Mouse (Mus musculus) adrenal gland, postnatal 10 days (tissue): ENCODE measurements around the gene Mnd1. TPM values are rescaled to one million over a fixed set of nuclear protein-coding genes. Genes with fewer than 3 reads are reported as not detected.

Source experiments
- DNase-seq: peaks from one replicate; pipeline ENCODE4 v3.0.0; 2021; ENCODE audit warnings: mixed read lengths
- total RNA-seq, 2 experiments: library from RNA; stranded (reverse); gene quantifications; 2 replicates each; pipeline ENCODE4 v1.2.3; 2021

Mnd1 gene
- total RNA-seq, 2 experiments from 2014 or later, result 25.2 to 26.5 TPM

GRCm38 (mm10) chr3:84090982-84091381 is 64.6 kb downstream of the Mnd1 start:
- DNase-seq, result peak; percentile 58

DNA sequence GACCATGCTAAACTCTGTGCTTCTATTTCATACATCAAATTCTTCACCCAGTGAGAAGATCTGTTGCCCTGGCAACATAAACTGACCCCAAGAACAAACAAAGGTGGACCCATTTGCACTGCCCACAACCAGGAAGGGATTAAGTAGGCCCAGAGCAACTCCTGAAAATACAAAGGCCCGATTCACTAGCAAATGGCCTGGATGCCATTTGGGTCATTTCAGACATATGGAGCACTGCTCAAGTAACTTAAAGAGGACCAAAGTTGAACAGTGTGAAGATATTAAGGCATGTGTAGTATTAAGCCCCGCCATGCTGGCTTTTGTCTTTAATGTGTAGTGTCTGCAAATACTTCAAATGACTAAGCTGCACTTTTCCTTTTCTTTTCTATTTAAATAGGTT is 68.7 kb downstream of the Mnd1 start:
- DNase-seq, result no peak

DNA sequence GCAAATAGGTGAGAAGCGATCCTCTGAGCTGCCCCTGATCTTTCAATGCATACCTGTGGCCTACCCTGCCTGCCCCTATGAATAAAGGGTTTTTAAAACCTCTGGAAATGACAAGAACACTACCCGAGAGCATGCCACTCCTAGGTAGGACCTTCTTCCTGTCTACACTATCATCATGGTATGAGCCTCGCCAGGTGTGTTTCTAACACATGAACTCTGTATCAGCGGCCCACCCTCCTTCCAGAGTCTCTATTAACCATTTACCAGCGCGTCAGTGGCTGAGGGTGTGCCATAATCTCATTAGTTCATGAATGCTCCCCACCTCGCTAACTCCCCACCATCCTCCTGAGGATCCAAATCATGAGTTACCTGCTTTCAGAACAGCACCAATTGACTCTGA is 69.2 kb downstream of the Mnd1 start:
- no peak for DNase-seq

DNA sequence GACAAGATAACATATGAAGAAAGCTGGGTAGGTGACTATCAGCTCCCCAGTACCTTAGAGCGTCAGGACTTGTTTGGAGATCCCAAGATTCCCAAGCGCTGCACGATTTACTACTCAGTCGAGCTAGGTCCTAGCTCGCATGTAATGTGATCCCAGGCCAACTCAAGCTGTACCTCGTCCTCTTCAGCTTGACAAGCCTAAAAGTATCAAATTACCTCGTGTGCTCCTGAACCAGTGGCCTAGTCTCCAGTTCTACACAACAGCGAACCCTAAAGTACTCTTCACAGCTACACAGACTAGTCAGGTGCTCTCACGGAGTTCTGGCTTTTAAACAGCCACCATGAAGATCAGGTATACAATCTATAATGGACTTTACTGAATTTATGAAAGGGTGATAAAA is 70.2 kb downstream of the Mnd1 start:
- DNase-seq, result no peak

- no peak for DNase-seq
These were observed 74.3 kb downstream of the Mnd1 start for GRCm38 (mm10) chr3:84081208-84081722.

DNA sequence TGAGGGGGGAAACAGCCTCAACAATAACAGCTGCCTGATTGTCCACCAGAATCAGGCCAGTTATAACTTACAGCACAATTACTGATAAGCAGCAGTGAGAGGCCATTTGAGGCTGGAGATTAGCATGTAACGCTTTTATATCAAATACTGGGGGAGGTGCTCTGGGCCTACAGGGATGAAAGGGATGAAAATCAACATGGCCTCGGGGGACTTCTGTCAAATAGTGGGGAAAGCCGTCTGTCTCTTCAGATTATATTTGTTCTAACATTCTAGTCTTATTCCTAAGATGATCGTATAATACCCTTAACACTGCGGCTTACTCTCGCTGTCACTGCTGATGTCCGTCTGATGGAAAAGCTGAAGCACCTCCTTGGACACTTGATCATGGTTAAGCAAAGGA is 75.5 kb downstream of the Mnd1 start:
- DNase-seq, result no peak

DNA sequence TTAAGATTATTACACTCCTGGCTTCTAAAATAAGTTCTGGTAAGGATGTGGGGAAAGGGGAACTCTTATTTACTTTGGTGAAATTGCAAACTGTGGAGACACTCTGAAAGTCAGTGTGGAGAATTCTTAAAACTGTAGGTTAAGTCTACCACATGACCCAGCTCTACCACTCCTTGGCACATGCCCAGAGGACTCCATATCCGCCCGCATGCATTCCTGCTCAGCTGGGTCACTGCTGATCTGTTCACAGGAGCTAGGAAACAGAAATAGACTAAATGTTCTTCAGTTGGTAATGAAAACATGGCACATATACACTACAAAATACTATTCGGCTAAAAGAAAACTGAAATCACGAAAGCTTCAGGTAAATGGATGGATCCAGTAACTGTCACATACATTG is 78.1 kb downstream of the Mnd1 start:
- no peak for DNase-seq

DNA sequence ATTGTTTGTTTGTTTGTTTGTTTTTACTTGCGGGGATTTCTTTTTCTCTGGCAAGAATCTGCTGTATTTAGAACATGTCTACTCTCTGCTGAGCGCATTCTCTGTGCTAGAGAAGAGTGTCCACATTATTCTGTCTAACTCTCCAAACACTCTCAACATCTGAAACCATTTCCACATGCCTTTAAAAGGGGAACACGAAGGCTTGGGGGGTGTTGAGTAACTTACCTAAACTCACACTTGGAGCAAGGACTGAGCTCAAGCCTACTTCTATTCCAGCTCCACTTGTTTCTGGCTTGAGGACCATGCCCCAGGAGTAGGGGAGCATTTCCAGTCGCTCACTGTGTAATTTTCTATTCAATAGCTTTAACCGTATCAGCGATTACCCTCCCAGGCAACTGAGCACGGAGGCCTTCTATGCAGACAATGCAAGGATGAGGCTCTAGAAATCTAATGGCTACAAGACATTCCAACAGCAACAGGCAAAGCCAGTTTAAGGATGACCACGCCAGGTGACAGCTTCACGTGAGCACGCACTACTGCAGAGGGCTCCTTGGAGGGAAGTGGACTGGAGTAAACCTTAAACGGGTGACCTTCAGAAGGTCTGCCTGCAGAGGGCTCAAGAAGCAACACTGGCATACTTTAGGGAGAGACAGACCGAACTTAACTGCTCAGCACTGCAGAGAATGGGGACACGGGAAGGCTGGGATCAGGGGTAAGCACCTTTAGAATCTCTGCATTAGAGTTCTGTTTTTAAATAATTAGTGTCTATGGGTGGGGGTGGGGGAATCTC is 78.8 kb downstream of the Mnd1 start:
- no peak for DNase-seq

DNA sequence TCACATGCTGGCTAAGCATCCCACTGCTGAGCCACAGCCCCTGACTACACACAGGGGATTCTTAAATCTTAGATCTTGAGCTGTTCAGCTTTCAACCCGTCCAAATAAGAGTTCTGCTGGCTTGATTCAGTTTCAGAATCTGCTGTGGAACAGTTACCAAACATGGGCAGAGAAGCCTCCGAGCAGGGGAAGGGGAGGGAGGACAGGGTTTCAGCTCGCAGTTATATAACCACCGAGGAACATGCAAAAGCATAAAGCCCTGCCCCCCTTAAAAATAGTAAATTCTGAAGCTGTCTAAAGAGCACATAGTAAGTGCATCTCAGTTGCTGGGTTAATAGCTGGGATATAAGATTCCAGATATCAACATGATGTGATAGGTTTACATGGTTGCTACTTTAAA is 80.1 kb downstream of the Mnd1 start:
- DNase-seq, result no peak

DNA sequence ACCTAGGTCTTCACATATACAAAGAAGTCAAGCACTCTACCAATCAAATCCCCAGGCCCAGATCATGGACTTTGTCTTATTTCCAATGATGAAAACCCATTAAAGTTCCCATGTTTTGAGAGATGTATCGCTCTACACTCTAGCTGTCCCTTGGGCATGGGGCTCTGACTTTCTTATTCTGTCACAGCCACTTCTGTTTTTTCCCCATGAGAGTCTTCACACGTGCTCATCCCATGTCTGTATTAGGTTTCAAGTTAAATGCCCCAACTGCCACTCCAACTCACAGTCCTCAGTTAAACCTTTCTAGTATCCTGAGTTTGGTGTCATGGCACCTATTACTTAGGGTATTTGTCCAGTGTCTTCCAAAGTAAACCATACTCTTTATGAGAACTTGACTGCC is 80.8 kb downstream of the Mnd1 start:
- no peak for DNase-seq

DNA sequence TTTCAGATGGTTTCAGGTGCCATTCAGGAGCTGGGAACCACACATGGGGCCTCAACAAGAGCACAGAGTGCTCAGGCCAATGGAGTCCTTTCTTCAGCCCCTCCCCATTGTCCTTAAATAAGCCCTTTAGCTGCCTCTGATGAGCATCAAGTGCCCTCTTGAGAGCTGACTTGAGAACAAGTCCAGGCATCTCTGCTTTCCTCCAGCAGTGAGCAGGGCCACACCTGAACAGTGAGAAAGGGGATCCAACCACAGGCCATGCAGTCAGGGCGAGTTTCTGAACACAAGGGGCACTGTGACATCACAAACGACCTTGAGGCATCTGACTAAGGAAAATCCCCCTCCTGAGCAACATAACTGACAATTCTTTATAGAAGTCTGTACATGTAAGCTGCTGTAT is 83.9 kb downstream of the Mnd1 start:
- DNase-seq, result no peak

- no peak for DNase-seq
These were observed 84.8 kb downstream of the Mnd1 start for GRCm38 (mm10) chr3:84070811-84071210.

DNA sequence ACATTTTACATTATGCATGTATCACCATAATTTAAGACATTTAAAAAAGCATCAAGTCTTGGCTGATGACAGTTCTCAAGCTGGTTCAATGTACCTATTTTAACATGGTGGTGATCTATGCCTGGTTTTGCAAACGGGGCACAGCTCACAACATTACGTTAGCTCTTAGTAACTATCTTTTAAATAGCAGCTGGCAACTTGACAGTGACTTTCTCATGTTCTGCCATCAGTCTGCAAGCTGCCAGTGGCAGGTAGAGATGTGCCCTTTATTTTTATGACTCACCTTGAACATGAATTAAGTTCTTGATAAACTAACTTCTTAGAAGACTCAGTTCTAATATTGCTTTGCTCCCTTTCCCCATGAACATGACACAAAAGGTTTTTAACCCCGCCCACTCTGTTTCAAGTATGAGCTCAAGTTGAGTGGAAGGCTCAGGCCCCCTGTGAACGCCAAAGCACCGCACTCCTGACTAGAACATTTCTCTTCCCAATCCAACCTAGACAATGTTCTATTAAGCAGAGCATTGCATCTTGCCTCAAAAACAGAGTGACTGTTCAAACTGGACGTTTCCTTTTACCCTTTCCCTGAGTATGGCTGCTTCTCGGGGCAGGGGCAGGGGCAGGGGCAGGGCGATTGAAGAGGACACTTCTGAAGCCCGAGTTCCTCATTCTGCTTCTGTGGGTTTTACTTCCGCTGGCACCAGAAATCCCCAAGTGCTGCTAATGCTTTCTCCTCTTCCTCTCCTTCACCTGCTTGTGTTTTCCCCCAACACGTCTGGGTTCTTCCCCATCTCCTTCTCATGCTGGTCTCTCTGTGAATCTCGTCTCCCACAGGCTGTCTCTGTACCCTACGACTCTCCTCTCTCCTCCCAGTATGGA is 86.5 kb downstream of the Mnd1 start:
- no peak for DNase-seq

DNA sequence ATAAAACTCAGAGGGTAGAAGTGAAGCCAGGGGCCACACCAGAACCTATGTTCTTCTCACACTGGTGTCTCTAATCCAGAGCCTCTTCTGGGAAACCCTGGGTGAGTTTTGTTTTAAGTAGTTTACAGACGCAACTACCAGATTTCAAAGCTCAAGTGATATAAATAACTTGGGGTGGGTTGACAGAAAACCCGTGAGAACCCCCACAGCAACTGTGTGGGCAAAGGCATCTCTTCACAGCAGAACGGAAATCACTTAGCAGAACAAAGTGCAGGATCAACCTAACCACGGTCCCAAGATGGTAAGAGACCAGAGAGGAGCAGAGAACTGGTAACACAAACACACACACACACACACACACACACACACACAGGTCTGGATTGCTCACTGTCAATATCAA is 89.8 kb downstream of the Mnd1 start:
- DNase-seq, result no peak

- DNase-seq, result no peak
These were observed 92.1 kb downstream of the Mnd1 start for GRCm38 (mm10) chr3:84063369-84063914.

- DNase-seq, result peak; percentile 44
These were observed 93.8 kb downstream of the Mnd1 start for GRCm38 (mm10) chr3:84061523-84062453.

- DNase-seq, result no peak
These were observed 94.6 kb downstream of the Mnd1 start for GRCm38 (mm10) chr3:84060946-84061345.

GRCm38 (mm10) chr3:84060128-84060527 is 95.5 kb downstream of the Mnd1 start:
- no peak for DNase-seq

GRCm38 (mm10) chr3:84059676-84060075 is 95.9 kb downstream of the Mnd1 start:
- DNase-seq, result no peak

DNA sequence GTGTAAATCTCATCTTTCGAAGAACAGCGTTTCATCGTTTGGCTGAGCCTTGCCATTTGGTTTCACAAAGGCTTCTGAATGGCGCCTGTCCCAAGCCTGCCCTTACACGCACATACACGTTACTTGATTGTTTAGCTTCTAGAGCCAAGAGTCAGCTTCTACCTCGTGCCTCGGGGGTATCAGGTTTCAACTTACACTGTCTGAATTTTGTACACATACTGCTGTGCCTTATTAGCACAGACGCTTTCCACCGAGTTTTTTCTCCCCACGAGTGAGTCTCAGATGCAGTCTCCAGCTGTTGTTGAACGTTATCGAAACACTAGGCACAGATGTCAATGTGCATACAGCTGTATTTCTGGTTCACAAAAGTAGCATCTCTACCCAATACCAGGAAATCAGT is 96.3 kb downstream of the Mnd1 start:
- DNase-seq, result no peak

DNA sequence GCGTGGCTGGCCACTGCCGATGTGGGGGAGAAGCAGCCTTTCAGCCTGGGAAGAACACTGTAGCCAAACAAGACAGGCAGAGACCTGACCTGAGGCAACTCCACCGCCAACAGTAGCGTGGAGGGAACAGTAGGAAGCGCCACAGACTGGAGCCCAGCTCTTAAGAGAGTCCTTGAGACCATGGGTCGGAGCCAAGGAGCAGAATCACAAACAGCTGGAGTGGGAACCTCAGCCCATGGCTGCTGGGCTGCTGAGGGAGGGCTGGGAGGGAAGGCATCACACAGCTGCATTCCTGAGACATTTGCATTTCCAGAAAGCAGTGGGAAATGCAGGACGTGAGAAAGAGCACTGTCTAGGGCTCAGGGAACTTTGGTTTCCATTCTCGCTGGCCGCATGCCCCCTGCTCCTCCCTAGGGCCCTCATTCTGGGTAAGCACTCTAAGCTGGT is 106.8 kb downstream of the Mnd1 start:
- DNase-seq, result peak; percentile 77

- DNase-seq, result no peak
These were observed 109.4 kb downstream of the Mnd1 start for GRCm38 (mm10) chr3:84046206-84046605.
